Mouse (Mus musculus) forebrain, embryonic 11.5 days (tissue): Measurements from ENCODE around the gene Bcat1. TPM values are rescaled to one million over a fixed set of nuclear protein-coding genes. Genes with fewer than 3 reads are reported as not detected.

Experiments
- ATAC-seq: fragments of 200-750 bp; cut with Nextera tagmentation; replicated peaks from 2 replicates; pipeline ENCODE4 v1.8.0; 2017; ENCODE audit warnings: moderate TSS enrichment; ENCODE audit not compliant: low FRiP score
- DNase-seq: peaks from one replicate; pipeline ENCODE4 v3.0.0-alpha.2; 2017; ENCODE audit warnings: low spot score
- H3K27ac ChIP-seq: fragments of 300-500 bp; sonication (generic); 2 replicates; pipeline ENCODE4 v1.5.1; 2014; ENCODE audit warnings: low read depth, low read length
- H3K27me3 ChIP-seq: fragments of 300-500 bp; sonication (generic); 2 replicates; pipeline ENCODE4 v1.6.1; 2014; ENCODE audit warnings: mild to moderate bottlenecking, low read length, mixed read lengths; ENCODE audit not compliant: control insufficient read depth, insufficient read depth
- H3K36me3 ChIP-seq: fragments of 300-500 bp; sonication (generic); 2 replicates; pipeline ENCODE4 v1.6.1; 2014; ENCODE audit warnings: mild to moderate bottlenecking, low read length, moderate library complexity, mixed read lengths; ENCODE audit not compliant: control insufficient read depth, insufficient read depth
- H3K4me1 ChIP-seq: fragments of 300-500 bp; sonication (generic); replicated peaks from 2 replicates; pipeline ENCODE4 v1.6.1; 2014; ENCODE audit warnings: low read length, mixed read lengths; ENCODE audit not compliant: control insufficient read depth, insufficient read depth
- H3K4me2 ChIP-seq: fragments of 300-500 bp; sonication (generic); 2 replicates; pipeline ENCODE4 v1.6.1; 2014; ENCODE audit warnings: low read depth, mild to moderate bottlenecking, low read length, moderate library complexity, mixed read lengths; ENCODE audit not compliant: severe bottlenecking
- H3K4me3 ChIP-seq: fragments of 300-500 bp; sonication (generic); 2 replicates; pipeline ENCODE4 v1.5.1; 2014; ENCODE audit warnings: low read depth, low read length
- H3K9ac ChIP-seq: fragments of 300-500 bp; sonication (generic); 2 replicates; pipeline ENCODE4 v1.6.1; 2014; ENCODE audit warnings: low read length
- H3K9me3 ChIP-seq: fragments of 300-500 bp; sonication (generic); 2 replicates; pipeline ENCODE4 v1.6.1; 2016; ENCODE audit warnings: low read length, mixed read lengths; ENCODE audit not compliant: control insufficient read depth
- WGBS: fragments of 180-500 bp; shearing (Covaris S2); extraction: QIAGEN DNeasy Blood & Tissue Kit; methylation state at CpG from one replicate; pipeline ENCODE4 v1.1.7; 2014; 5-methylcytosine and 5-hydroxymethylcytosine counted together
- polyA plus RNA-seq: library from polyadenylated mRNA; unstranded; fragments of >200 nt; fragmentation: Nextera tagmentation; extraction: Ambion mirVana; gene quantifications from 2 replicates; pipeline ENCODE4 v1.2.1, GENCODE M21; 2014

Gene Bcat1
- polyA plus RNA-seq, 1 experiment from 2014 or later = 110 TPM

- Histone ChIP-seq H3K9ac (no peak overlapping the region), H3K36me3 (no peaks in the 10 kb centered on the region), H3K9me3 (no peaks in the 10 kb centered on the region), H3K4me3 (no peak overlapping the region), H3K27me3 (no peaks in the 10 kb centered on the region), H3K4me2 (no peak overlapping the region), H3K27ac (no peak overlapping the region), H3K4me1 (0 out of 2 replicates have a peak, but pooled peaks cover 3% of the 10 kb centered on the region)
- no peak for ATAC-seq
- 74% methylated on average over 6 of the region's 6 CpGs for WGBS
- no peak for DNase-seq
Observed at GRCm38 (mm10) chr6:145055277-145055858, 20.6 kb downstream of the Bcat1 start.

GRCm38 (mm10) chr6:145052669-145053068, 23.3 kb downstream of the Bcat1 start:
- H3K4me1 ChIP-seq = peaks cover 7% of the 10 kb centered on the region
- no peak overlapping the region for H3K4me3 ChIP-seq
- H3K9ac ChIP-seq = no peak overlapping the region
- no peak overlapping the region for H3K27ac ChIP-seq
- ATAC-seq (no peak), DNase-seq (no peak)
- H3K36me3 ChIP-seq = no peaks in the 10 kb centered on the region
- H3K4me2 ChIP-seq = no peak overlapping the region
- no peaks in the 10 kb centered on the region for H3K9me3 ChIP-seq
- H3K27me3 ChIP-seq = no peaks in the 10 kb centered on the region
- WGBS = 84% methylated on average over 2 of the region's 2 CpGs

DNA sequence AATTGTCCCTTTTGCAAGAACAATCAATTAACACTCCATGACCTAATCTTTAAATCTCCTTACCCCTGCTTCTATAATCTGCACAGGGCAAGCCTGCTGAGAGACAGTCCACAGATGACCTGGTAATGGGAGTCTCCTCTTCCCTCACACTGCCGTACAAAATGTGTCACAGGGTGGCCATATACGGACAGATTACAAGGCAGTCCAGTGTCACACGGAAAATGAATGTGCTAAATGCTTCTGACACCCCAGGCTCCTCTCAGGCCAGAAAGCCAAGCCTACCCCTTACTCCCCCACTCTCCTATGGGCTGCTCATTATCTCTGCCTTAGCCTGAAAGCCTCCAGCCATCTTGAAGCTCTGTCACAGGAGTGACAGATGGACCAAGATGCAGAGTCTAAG, 25.1 kb downstream of the Bcat1 start:
- H3K4me2 ChIP-seq = no peak overlapping the region
- WGBS = 26% methylated on average over 3 of the region's 3 CpGs
- DNase-seq (no peak), ATAC-seq (no peak)
- no peaks in the 10 kb centered on the region for H3K9me3 ChIP-seq
- H3K4me3 ChIP-seq = no peak overlapping the region
- H3K4me1 ChIP-seq = peaks cover 10% of the 10 kb centered on the region
- H3K27ac ChIP-seq = no peak overlapping the region
- no peaks in the 10 kb centered on the region for H3K27me3 ChIP-seq
- H3K9ac ChIP-seq = no peak overlapping the region
- no peaks in the 10 kb centered on the region for H3K36me3 ChIP-seq

GRCm38 (mm10) chr6:145048131-145048997, 27.6 kb downstream of the Bcat1 start:
- Histone ChIP-seq H3K27ac (peak overlapping the region; percentile 42; the same call in 1 of the 2 replicates), H3K4me2 (peak overlapping the region; percentile 97), H3K9ac (peak overlapping the region; percentile 73), H3K4me3 (peak overlapping the region; percentile 51), H3K27me3 (no peaks in the 10 kb centered on the region), H3K9me3 (no peaks in the 10 kb centered on the region), H3K4me1 (peaks cover 15% of the 10 kb centered on the region), H3K36me3 (no peaks in the 10 kb centered on the region)
- ATAC-seq (peak; percentile 34), DNase-seq (peak; percentile 77)
- WGBS = 1% methylated on average over 64 of the region's 64 CpGs

GRCm38 (mm10) chr6:145047445-145047857, 28.5 kb downstream of the Bcat1 start:
- no peaks in the 10 kb centered on the region for H3K9me3 ChIP-seq
- peak overlapping the region; percentile 73 for H3K9ac ChIP-seq
- H3K27ac ChIP-seq = peak overlapping the region; percentile 42; the same call in 1 of the 2 replicates
- peak overlapping the region; percentile 97 for H3K4me2 ChIP-seq
- no peaks in the 10 kb centered on the region for H3K27me3 ChIP-seq
- peaks cover 15% of the 10 kb centered on the region for H3K4me1 ChIP-seq
- DNase-seq = peak; percentile 82
- WGBS = under 1% methylated on average over 15 of the region's 15 CpGs
- H3K4me3 ChIP-seq = peak overlapping the region; percentile 51
- no peaks in the 10 kb centered on the region for H3K36me3 ChIP-seq
- ATAC-seq = peak; percentile 74

DNA sequence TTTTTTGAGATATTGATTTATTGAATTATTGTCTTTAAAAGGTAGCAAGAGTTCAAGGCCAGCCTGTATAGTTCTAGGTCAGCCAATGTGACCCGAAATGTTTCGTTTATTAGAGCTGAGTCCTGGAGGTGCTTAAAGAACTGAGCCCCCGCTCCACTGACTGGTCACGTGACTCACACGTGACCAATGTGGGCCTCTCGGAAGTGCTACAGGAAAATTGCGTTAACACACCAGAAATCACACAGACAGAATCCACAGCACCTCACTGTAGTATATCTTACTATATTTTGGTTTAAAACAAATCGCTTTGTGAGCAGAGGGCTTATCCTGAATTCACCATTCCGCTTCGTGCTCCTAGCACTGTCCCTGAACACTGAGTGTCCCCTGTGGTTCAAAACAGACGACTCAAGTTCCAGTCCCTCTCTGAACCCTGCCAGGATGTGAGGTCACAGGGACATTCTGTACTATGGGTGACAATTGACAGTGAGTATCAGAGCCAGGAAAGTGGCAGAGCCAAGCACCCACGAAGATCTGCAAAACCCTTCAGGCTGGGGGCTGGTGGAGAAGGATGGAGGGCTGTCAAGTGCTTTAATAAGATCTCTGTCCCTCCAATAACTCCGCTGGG, 29.6 kb downstream of the Bcat1 start:
- DNase-seq (no peak), ATAC-seq (no peak)
- no peak overlapping the region for H3K27ac ChIP-seq
- peak overlapping the region; percentile 97 for H3K4me2 ChIP-seq
- no peaks in the 10 kb centered on the region for H3K9me3 ChIP-seq
- H3K9ac ChIP-seq = peak overlapping the region; percentile 9; the same call in 1 of the 2 replicates
- WGBS = 73% methylated on average over 13 of the region's 13 CpGs
- H3K4me3 ChIP-seq = peak overlapping the region; percentile 51
- H3K36me3 ChIP-seq = no peaks in the 10 kb centered on the region
- no peaks in the 10 kb centered on the region for H3K27me3 ChIP-seq
- H3K4me1 ChIP-seq = peaks cover 16% of the 10 kb centered on the region

- WGBS = 60% methylated on average over 20 of the region's 20 CpGs
- Histone ChIP-seq H3K27ac (no peak overlapping the region), H3K4me1 (peaks cover 18% of the 10 kb centered on the region), H3K4me3 (no peak overlapping the region), H3K36me3 (no peaks in the 10 kb centered on the region), H3K4me2 (peak overlapping the region; percentile 24; the same call in 1 of the 2 replicates), H3K9me3 (no peaks in the 10 kb centered on the region), H3K9ac (no peak overlapping the region), H3K27me3 (no peaks in the 10 kb centered on the region)
- ATAC-seq (peak; percentile 25; the same call in 1 of the 2 replicates), DNase-seq (no peak)
Observed at GRCm38 (mm10) chr6:145044916-145045574, 30.9 kb downstream of the Bcat1 start.

DNA sequence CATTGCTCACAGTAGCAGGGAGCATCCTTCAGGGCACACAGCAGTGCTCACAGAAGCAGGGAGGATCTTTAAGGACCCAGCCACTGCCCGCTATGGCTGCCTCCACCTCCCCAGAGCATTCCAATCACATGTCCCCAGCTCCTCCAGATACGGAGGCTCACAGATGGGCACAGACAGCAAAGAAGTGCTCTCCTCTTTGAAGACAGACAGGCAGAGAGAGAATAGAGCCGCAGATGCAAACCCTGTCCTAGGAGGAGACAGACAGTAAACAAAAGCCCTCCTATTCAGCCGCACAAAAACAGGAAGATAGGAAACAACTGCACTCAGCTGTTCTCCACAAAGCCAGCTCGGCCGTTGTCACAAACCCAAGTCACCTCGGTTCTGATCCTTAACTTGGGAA, 35.3 kb downstream of the Bcat1 start:
- H3K27me3 ChIP-seq = no peaks in the 10 kb centered on the region
- no peak overlapping the region for H3K4me3 ChIP-seq
- ATAC-seq (no peak), DNase-seq (no peak)
- WGBS = 52% methylated on average over 7 of the region's 7 CpGs
- H3K9ac ChIP-seq = no peak overlapping the region
- H3K9me3 ChIP-seq = no peaks in the 10 kb centered on the region
- H3K36me3 ChIP-seq = no peaks in the 10 kb centered on the region
- 0 out of 2 replicates have a peak overlapping the region, but pooled peaks have one; percentile 31 for H3K27ac ChIP-seq
- peaks cover 9% of the 10 kb centered on the region for H3K4me1 ChIP-seq
- no peak overlapping the region for H3K4me2 ChIP-seq
